Mouse (Mus musculus) regulatory T cell (primary cell): ENCODE results near the gene Adm.
"Not testable (repeated sequence)": the region's sequence is repeated elsewhere in the genome, so short reads cannot be mapped to it uniquely, and the experiment has no call there.

Source experiments
- in situ Hi-C: fragments of 300-600 bp; cut with MboI, MseI; formaldehyde crosslinking; loops from one replicate; pipeline ENCODE4 v1.15.1; 2025; ENCODE audit warnings: high pct_unique_total_duplicates

Adm gene

GRCm38 (mm10) chr7:110627486-110628272, at the start of gene Adm:
TSS of gene Adm (plus strand) at chr7:110627661.
- in situ Hi-C loops = loop anchor here (5.0 to 10.0 kb wide), 4 partner anchors 80 to 673 kb away; no protein-coding TSS in a partner anchor

- in situ Hi-C loops = no loop called here
Observed at GRCm38 (mm10) chr7:110583705-110584104, 43.8 kb upstream of the Adm start.

- in situ Hi-C loops = no loop called here
Observed at GRCm38 (mm10) chr7:110584159-110584558, 43.3 kb upstream of the Adm start.

- in situ Hi-C loops = no loop called here
Observed at GRCm38 (mm10) chr7:110585250-110585649, 42.2 kb upstream of the Adm start.

- in situ Hi-C loops = no loop called here
Observed at GRCm38 (mm10) chr7:110587721-110588120, 39.7 kb upstream of the Adm start.

- in situ Hi-C loops = not testable (repeated sequence)
Observed at GRCm38 (mm10) chr7:110593991-110594390, 33.5 kb upstream of the Adm start.

GRCm38 (mm10) chr7:110597141-110597540, 30.3 kb upstream of the Adm start:
- in situ Hi-C loops = no loop called here

- in situ Hi-C loops = no loop called here
Observed at GRCm38 (mm10) chr7:110605476-110605875, 22.0 kb upstream of the Adm start.

- in situ Hi-C loops = no loop called here
Observed at GRCm38 (mm10) chr7:110606906-110607305, 20.6 kb upstream of the Adm start.

GRCm38 (mm10) chr7:110613381-110614132, 13.9 kb upstream of the Adm start:
- in situ Hi-C loops = no loop called here

GRCm38 (mm10) chr7:110614133-110615063, 13.1 kb upstream of the Adm start, which contains the start of gene Sbf2:
TSS of gene Sbf2 (minus strand) at chr7:110614922.
- in situ Hi-C loops = no loop called here

GRCm38 (mm10) chr7:110615151-110615631, 12.3 kb upstream of the Adm start:
- in situ Hi-C loops = no loop called here

- in situ Hi-C loops = no loop called here
Observed at GRCm38 (mm10) chr7:110615792-110616191, 11.7 kb upstream of the Adm start.

GRCm38 (mm10) chr7:110619086-110619611, 8.3 kb upstream of the Adm start:
- in situ Hi-C loops = no loop called here

GRCm38 (mm10) chr7:110624067-110624466, 3.4 kb upstream of the Adm start:
- in situ Hi-C loops = loop anchor here (10.0 kb wide), 1 partner anchor 669 kb away; no protein-coding TSS in a partner anchor

- in situ Hi-C loops = loop anchor here (5.0 to 10.0 kb wide), 4 partner anchors 78 to 670 kb away; no protein-coding TSS in a partner anchor
Observed at GRCm38 (mm10) chr7:110624961-110625360, 2.5 kb upstream of the Adm start.

- in situ Hi-C loops = loop anchor here (5.0 to 10.0 kb wide), 4 partner anchors 78 to 671 kb away; no protein-coding TSS in a partner anchor
Observed at GRCm38 (mm10) chr7:110625489-110625888, 2.0 kb upstream of the Adm start.

GRCm38 (mm10) chr7:110626186-110627098, 1.0 kb upstream of the Adm start:
- in situ Hi-C loops = loop anchor here (5.0 to 10.0 kb wide), 4 partner anchors 79 to 672 kb away; no protein-coding TSS in a partner anchor

GRCm38 (mm10) chr7:110627099-110627482, 370 bp upstream of the Adm start:
- in situ Hi-C loops = loop anchor here (5.0 to 10.0 kb wide), 4 partner anchors 80 to 672 kb away; no protein-coding TSS in a partner anchor

- in situ Hi-C loops = loop anchor here (5.0 to 10.0 kb wide), 4 partner anchors 81 to 673 kb away; no protein-coding TSS in a partner anchor
Observed at GRCm38 (mm10) chr7:110628273-110628600, 776 bp downstream of the Adm start.
